In genomic region chr17:47545154-47545553, GRCm38 (mm10) we compare ENCODE assay signal across 19 mouse cellular contexts. TPM values are rescaled to one million over a fixed set of nuclear protein-coding genes. Genes with fewer than 3 reads are reported as not detected.
DNase-seq lines count a peak whose midpoint lies in the region; ATAC-seq and TF ChIP-seq lines count a peak whose summit lies in the region.
"Had no signal": no experiment of that assay in that cellular context is flagged by ENCODE, and none has a peak within 500 bp of the region (broad histone marks: within the 10 kb centered on the region; RNA-seq: fewer than 3 reads in every experiment).

No protein-coding gene starts in this region.

- ATAC-seq in kidney, embryonic 16.5 days (ENCODE audit: low FRiP score, low TSS enrichment), result no peak
- ATAC-seq: activated CD4-positive, CD25-positive, alpha-beta regulatory T cell, adult 4 months; CD4-positive, CD25-positive, alpha-beta regulatory T cell, adult 4 months; Patski had no signal

- DNase-seq in heart, adult 11 months, result peak; percentile 65
- DNase-seq in heart, adult 18-20 months, result no peak
- no peak for DNase-seq in thymus, adult 2 months
- DNase-seq in thymus, adult 18-20 months, result no peak
- DNase-seq in ES-E14 (ENCODE audit: low read depth, low spot score), result no peak
- DNase-seq in T-cell, adult 2 months (ENCODE audit: low spot score), result peak; percentile 36
- DNase-seq in lung, adult 2 months, result no peak
- DNase-seq: adrenal gland, adult 2 months; adrenal gland, adult 8-10 months; B cell, adult 2 months; cerebellum, adult 11 months; cerebellum, adult 11-12 months; cerebellum, adult 18-20 months had no signal

- peaks cover 36% of the 10 kb centered on the region for H3K36me3 ChIP-seq in thymus, adult 2 months (ENCODE audit: control insufficient read depth, insufficient read depth, low read length)
- no peaks in the 10 kb centered on the region for H3K36me3 ChIP-seq in ES-E14 (ENCODE audit: control insufficient read depth, insufficient read depth, low read length, poor library complexity, severe bottlenecking)
- no peaks in the 10 kb centered on the region for H3K36me3 ChIP-seq in kidney, embryonic 16.5 days (ENCODE audit: insufficient read depth, low read length)

- H3K4me2 ChIP-seq in kidney, embryonic 16.5 days (replicated peaks; ENCODE audit: low read depth, low read length), result no peak overlapping the region

- in situ Hi-C loops in ES-E14 (cut with MboI; ENCODE audit: low sequenced_read_pairs in 2 of 2, unreplicated experiment in 2 of 2), result no loop called here

- no peaks in the 10 kb centered on the region for H3K27me3 ChIP-seq in thymus, adult 2 months (ENCODE audit: control insufficient read depth, insufficient read depth, low read length)
- no peaks in the 10 kb centered on the region for H3K27me3 ChIP-seq in kidney, embryonic 16.5 days (ENCODE audit: insufficient read depth, low read length)
- H3K27me3 ChIP-seq: CH12.LX, Patski had no signal

- H3K9ac ChIP-seq in ES-E14 (ENCODE audit: insufficient read depth, low read depth, low read length, poor library complexity, severe bottlenecking), result no peak overlapping the region
- H3K9ac ChIP-seq in kidney, embryonic 16.5 days (replicated peaks; ENCODE audit: low read length), result no peak overlapping the region

- no peaks in the 10 kb centered on the region for H3K9me3 ChIP-seq in ES-E14 (ENCODE audit: control insufficient read depth, insufficient read depth, low read depth, low read length)
- H3K9me3 ChIP-seq in kidney, embryonic 16.5 days (ENCODE audit: low read length), result no peaks in the 10 kb centered on the region
- H3K9me3 ChIP-seq: G1E had no signal

- H3K27ac ChIP-seq in thymus, adult 2 months (ENCODE audit: control insufficient read depth, insufficient read depth, low read length), result peak overlapping the region; percentile 14; the same call in 1 of the 2 replicates
- H3K27ac ChIP-seq in ES-E14 (ENCODE audit: insufficient read depth, low read depth, low read length, poor library complexity, severe bottlenecking), result no peak overlapping the region
- no peak overlapping the region for H3K27ac ChIP-seq in kidney, embryonic 16.5 days (ENCODE audit: low read length)

- H3K4me1 ChIP-seq in thymus, adult 2 months (replicated peaks; ENCODE audit: control insufficient read depth, insufficient read depth, low read length), result peaks cover 62% of the 10 kb centered on the region
- peaks cover 8 to 34% of the 10 kb centered on the region in 2 experiments for H3K4me1 ChIP-seq in ES-E14 (ENCODE audit: control insufficient read depth in 2 of 2, insufficient read depth in 2 of 2, low read length in 2 of 2, poor library complexity in 1 of 2)
- H3K4me1 ChIP-seq in lung, adult 2 months (ENCODE audit: control insufficient read depth, insufficient read depth, low read length), result peaks cover 11% of the 10 kb centered on the region
- H3K4me1 ChIP-seq in kidney, embryonic 16.5 days (ENCODE audit: insufficient read depth, low read length), result 0 out of 2 replicates have a peak, but pooled peaks cover 7% of the 10 kb centered on the region

- TF ChIP-seq POLR2A in thymus, adult 2 months (IDR thresholded peaks at IDR 0.05; ENCODE audit: control insufficient read depth, extremely low read depth, insufficient read depth, low read length, poor library complexity), result no peak
- no peak for TF ChIP-seq POLR2A in lung, adult 2 months (IDR thresholded peaks at IDR 0.05; ENCODE audit: borderline replicate concordance, extremely low read depth, low read depth, low read length)

- WGBS in thymus, adult 2 months, result 90% methylated on average over 12 of the region's 12 CpGs
- WGBS in lung, adult 2 months, result 87% methylated on average over 12 of the region's 12 CpGs
- 93% methylated on average over 12 of the region's 12 CpGs for WGBS in kidney, embryonic 16.5 days

- H3K4me3 ChIP-seq in thymus, adult 2 months (ENCODE audit: control insufficient read depth, insufficient read depth, low read length), result no peak overlapping the region
- no peak overlapping the region for H3K4me3 ChIP-seq in ES-E14 (ENCODE audit: insufficient read depth in 1 of 2, low read depth in 1 of 2, low read length in 2 of 2, poor library complexity in 1 of 2, severe bottlenecking in 1 of 2)
- no peak overlapping the region for H3K4me3 ChIP-seq in lung, adult 2 months (replicated peaks; ENCODE audit: extremely low read depth, low read depth, low read length)
- no peak overlapping the region for H3K4me3 ChIP-seq in kidney, embryonic 16.5 days (ENCODE audit: low read length)

- no peak for TF ChIP-seq CTCF in thymus, adult 2 months (IDR thresholded peaks at IDR 0.05; ENCODE audit: borderline replicate concordance, control insufficient read depth, extremely low read depth, insufficient read depth, low read length, poor library complexity)
- no peak for TF ChIP-seq CTCF in lung, adult 2 months (IDR thresholded peaks at IDR 0.05; ENCODE audit: insufficient read depth, low read length)

TF ChIP-seq in ES-E14, 5 proteins besides CTCF, POLR2A, EP300 and RAD21:
- TF ChIP-seq HCFC1 (IDR thresholded peaks at IDR 0.05; ENCODE audit: borderline replicate concordance, insufficient read depth, low read length) (no peak), MAFK (IDR thresholded peaks at IDR 0.05; ENCODE audit: insufficient read depth, low read depth, low read length) (no peak), ZC3H11A (IDR thresholded peaks at IDR 0.05; ENCODE audit: borderline replicate concordance, low read depth, low read length) (no peak), ZNF384 (IDR thresholded peaks at IDR 0.05; ENCODE audit: low read depth, low read length) (peak; percentile 84), CHD2 (IDR thresholded peaks at IDR 0.05; ENCODE audit: low read depth, low read length) (no peak)

RNA-seq across cellular contexts. Expression of gene Ccnd3, which starts 40.3 kb away (rescaled TPM):
- 10 to 100 TPM; 83.3 to 87.1 TPM for total RNA-seq in heart, adult 18-20 months (2021)
- polyA plus RNA-seq in thymus, adult 2 months (2012; rRNA removed), result 1,622 and 2,069 TPM in 2 replicates
- 125 and 131 TPM in 2 replicates for total RNA-seq in ES-E14 (2012; rRNA removed)
- 202 and 229 TPM in 2 replicates for polyA plus RNA-seq in lung, adult 2 months (2012; rRNA removed)
- 295 and 301 TPM in 2 replicates for polyA plus RNA-seq in kidney, embryonic 16.5 days (2015; fragmentation: Nextera tagmentation; extraction: Ambion mirVana)

RNA-seq across cellular contexts. Expression of gene Taf8, which starts 43.1 kb away (rescaled TPM):
- total RNA-seq in heart, adult 18-20 months (2021), result 10 to 100 TPM; 10.2 to 10.4 TPM
- 68.2 and 74.3 TPM in 2 replicates for polyA plus RNA-seq in thymus, adult 2 months (2012; rRNA removed)
- 40.0 and 58.6 TPM in 2 replicates for total RNA-seq in ES-E14 (2012; rRNA removed)
- polyA plus RNA-seq in lung, adult 2 months (2012; rRNA removed), result 25.7 and 32.2 TPM in 2 replicates
- polyA plus RNA-seq in kidney, embryonic 16.5 days (2015; fragmentation: Nextera tagmentation; extraction: Ambion mirVana), result 35.1 and 35.8 TPM in 2 replicates

Comparison
In these comparisons a context has a peak if more than half of its experiments do, and no peak if none do; other contexts are left out.
1. DNase-seq: peak in heart, adult 11 months (single experiment) and T-cell, adult 2 months (single experiment); none in heart, adult 18-20 months (0 of 2), thymus, adult 2 months (single experiment), thymus, adult 18-20 months (0 of 2), ES-E14 (single experiment) and lung, adult 2 months (single experiment).